Mouse (Mus musculus) central nervous system, embryonic 18 days (tissue): Measurements from ENCODE around the gene Olfr279. TPM values are rescaled to one million over a fixed set of nuclear protein-coding genes. Genes with fewer than 3 reads are reported as not detected.

Experiments used
- polyA plus RNA-seq: library from polyadenylated mRNA; depleted of rRNA; stranded (reverse); fragments of >200 nt; gene quantifications from 2 replicates; pipeline ENCODE4 v1.2.3, GENCODE M21; 2012; rRNA removed

Gene Olfr279
- not detected in 2 replicates for polyA plus RNA-seq

DNA sequence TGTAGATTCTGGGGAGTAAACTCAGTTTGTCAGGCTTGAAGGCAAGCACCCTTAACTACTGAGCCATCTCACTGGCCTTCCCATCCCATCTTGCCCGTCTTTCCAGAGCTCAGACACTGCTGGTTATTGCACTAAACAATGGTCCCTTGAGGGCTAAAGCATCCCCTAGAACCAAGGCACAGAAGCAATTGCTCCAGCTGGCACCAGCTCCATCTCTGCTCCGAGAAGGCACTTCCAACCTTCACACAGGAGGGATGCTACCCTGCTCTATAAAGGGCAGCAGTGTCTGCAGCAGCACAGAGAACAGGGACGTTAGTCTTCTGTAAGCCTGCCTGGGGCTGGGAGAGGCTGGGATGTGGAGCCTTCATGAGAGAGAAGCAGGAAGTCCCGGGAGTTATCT, at the start of gene Olfr279:
Olfr279 (plus strand) TSS at position 301 of the 400 bp plus-strand sequence.

DNA sequence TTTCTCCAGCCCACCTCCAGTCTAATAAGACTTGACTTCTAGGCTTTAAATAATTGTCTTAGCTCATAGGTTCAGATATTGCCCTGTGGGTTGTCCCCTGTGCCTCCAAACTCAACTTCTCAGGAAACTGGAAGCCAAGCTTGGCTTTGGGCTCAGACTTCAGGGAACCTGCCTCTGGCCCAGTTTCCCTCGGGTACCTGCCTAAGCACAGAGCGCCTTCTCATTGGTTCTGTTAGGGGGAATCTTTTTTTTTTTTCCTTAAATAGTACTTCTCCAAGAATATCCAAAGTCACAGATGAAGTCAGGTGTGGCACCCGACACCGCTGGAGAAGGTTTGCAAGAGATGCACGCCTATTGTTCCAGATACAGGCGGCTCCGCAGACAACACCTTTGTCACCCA, 39.9 kb upstream of the Olfr279 start, which contains the start of gene Olfr281:
Olfr281 (plus strand) TSS at position 301 of the 400 bp plus-strand sequence.

DNA sequence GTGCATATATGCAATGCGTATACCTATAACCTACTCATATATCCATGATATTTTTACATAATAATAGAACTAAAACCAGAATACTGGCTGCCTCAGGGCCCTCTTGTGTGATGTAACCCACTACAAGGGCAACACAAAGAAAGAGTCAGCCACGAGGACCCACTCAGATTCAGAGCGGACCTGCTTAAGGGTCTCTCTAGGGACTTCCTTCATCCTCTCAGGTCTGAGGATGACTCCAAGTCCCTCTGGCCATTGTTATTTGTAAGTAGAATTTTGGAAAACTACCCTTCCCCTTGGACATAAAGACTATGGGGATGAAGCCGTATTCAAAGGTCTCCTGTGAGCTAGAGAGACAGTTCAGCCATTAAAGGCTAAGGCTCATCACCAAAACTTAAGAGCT, 22.6 kb upstream of the Olfr279 start, which contains the start of gene OR5BS1P:
OR5BS1P (plus strand) TSS at position 301 of the 400 bp plus-strand sequence.

DNA sequence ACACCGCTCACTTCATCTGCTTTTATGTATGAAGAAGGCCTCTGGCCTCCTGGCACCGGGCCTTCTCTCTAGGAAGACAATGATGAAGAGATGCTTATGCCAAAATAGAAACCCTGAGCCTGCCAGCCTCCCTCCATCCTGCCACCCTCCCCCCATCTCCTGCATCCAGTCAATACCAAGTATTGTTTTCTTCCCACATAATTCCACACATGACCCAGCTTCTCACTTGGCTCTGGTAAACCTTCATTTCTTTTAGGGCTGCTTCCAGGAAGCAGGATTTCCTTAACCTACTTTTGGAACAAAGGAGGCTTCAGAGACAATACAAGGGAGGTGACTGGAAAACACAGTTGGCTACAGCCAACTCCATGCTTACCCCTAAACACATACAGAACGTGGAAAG, 9.5 kb upstream of the Olfr279 start, which contains the start of gene Lalba:
Lalba (minus strand) TSS at position 21 of the 400 bp plus-strand sequence.

DNA sequence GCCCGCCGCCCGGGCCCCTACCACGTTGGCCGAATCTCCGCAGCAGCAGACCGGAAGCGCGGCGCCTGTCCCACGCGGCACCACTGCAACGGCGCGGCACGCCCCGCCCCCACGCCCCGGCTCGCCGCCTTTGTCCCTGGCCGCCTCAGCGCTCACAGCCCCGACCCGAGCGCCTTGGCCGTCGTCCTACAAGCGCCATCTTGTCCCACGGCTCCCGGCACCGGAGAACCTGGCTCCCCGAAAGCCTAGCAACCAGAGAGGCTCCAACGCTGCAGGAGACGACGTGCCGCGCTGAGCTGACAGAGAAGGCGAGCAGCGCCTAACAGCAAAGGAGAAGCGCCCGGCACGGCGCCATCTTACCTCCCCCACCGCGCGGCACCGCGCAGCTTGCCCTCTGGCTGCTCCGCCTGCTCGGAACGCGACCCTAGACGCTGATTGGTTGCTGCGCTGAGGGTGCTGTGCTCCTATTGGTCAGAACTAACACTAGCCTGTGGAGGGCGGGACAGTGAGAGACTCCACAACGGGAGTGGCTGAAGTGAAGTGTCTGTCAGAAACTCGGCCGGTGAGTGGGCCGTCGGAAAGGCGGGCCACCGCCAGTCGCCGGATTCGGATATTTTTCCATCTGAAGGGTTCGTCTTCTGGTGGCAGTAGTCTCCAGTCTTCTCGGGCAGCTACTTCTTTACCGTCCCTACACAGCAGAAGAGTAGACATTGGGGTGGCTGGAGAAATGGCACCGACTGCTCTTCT, 41.9 kb downstream of the Olfr279 start, which contains the start of gene Kansl2:
Kansl2 (minus strand) TSS at position 384 of the 747 bp plus-strand sequence.

Other genes with a start within 250 kb of the Olfr279 start
- not detected in 2 replicates for gene H1fnt, start 235.1 kb upstream of the Olfr279 start, polyA plus RNA-seq
- 13.7 and 14.5 TPM in 2 replicates for gene Zfp641, start 196.2 kb upstream of the Olfr279 start, polyA plus RNA-seq
- gene Olfr285, start 175.0 kb upstream of the Olfr279 start, polyA plus RNA-seq = not detected in 2 replicates
- gene Olfr284, start 151.4 kb upstream of the Olfr279 start, polyA plus RNA-seq = not detected in 2 replicates
- gene Olfr283, start 111.5 kb upstream of the Olfr279 start, polyA plus RNA-seq = not detected in 2 replicates
- not detected in 2 replicates for gene Olfr282, start 61.2 kb upstream of the Olfr279 start, polyA plus RNA-seq
- not detected in 2 replicates for gene Olfr281, start 39.8 kb upstream of the Olfr279 start, polyA plus RNA-seq
- gene OR5BS1P, start 22.5 kb upstream of the Olfr279 start, polyA plus RNA-seq = not detected in 2 replicates
- gene Lalba, start 9.7 kb upstream of the Olfr279 start, polyA plus RNA-seq = 0.09 TPM in 1 of 2 replicates, not detected in the other
- 90.0 and 92.4 TPM in 2 replicates for gene Kansl2, start 41.9 kb downstream of the Olfr279 start, polyA plus RNA-seq
- gene Ccnt1, start 78.5 kb downstream of the Olfr279 start, polyA plus RNA-seq = 22.2 and 25.8 TPM in 2 replicates
- 0.24 TPM in 1 of 2 replicates, not detected in the other for gene 4930415O20Rik, start 78.6 kb downstream of the Olfr279 start, polyA plus RNA-seq
- gene Adcy6, start 117.7 kb downstream of the Olfr279 start, polyA plus RNA-seq = 42.5 and 49.1 TPM in 2 replicates
- 278 and 313 TPM in 2 replicates for gene Cacnb3, start 138.4 kb downstream of the Olfr279 start, polyA plus RNA-seq
- 41.2 and 44.4 TPM in 2 replicates for gene Ddx23, start 170.5 kb downstream of the Olfr279 start, polyA plus RNA-seq
- gene Rnd1, start 185.1 kb downstream of the Olfr279 start, polyA plus RNA-seq = 38.9 and 41.2 TPM in 2 replicates
- 6.0 and 6.1 TPM in 2 replicates for gene Ccdc65, start 215.8 kb downstream of the Olfr279 start, polyA plus RNA-seq
- gene Fkbp11, start 235.8 kb downstream of the Olfr279 start, polyA plus RNA-seq = 3.0 and 6.1 TPM in 2 replicates